In genomic region chr10:38010452-38010851, GRCm38 (mm10) we compare ENCODE assay signal across 20 mouse cellular contexts.
A peak's percentile ranks its signal among the peaks of the same experiment; 100 is the strongest.
DNase-seq lines count a peak whose midpoint lies in the region; ATAC-seq and TF ChIP-seq lines count a peak whose summit lies in the region.
"Had no signal": no experiment of that assay in that cellular context is flagged by ENCODE, and none has a peak within 500 bp of the region (broad histone marks: within the 10 kb centered on the region; RNA-seq: fewer than 3 reads in every experiment).

No protein-coding gene starts in this region.

- no peaks in the 10 kb centered on the region for H3K36me3 ChIP-seq in forebrain, embryonic 14.5 days (ENCODE audit: control insufficient read depth, insufficient read depth, low read length)
- no peaks in the 10 kb centered on the region for H3K36me3 ChIP-seq in forebrain, embryonic 11.5 days (ENCODE audit: control insufficient read depth, insufficient read depth, low read length)
- no peaks in the 10 kb centered on the region for H3K36me3 ChIP-seq in lung, embryonic 15.5 days
- no peaks in the 10 kb centered on the region for H3K36me3 ChIP-seq in lung, postnatal 0 days (ENCODE audit: insufficient read depth, low read length)
- no peaks in the 10 kb centered on the region for H3K36me3 ChIP-seq in hindbrain, embryonic 14.5 days (replicated peaks; ENCODE audit: control insufficient read depth, insufficient read depth)
- H3K36me3 ChIP-seq: embryonic facial prominence, embryonic 15.5 days; heart, embryonic 13.5 days had no signal

- H3K4me1 ChIP-seq in forebrain, embryonic 14.5 days (ENCODE audit: control insufficient read depth, insufficient read depth, low read length): no peaks in the 10 kb centered on the region
- H3K4me1 ChIP-seq in forebrain, embryonic 11.5 days (replicated peaks; ENCODE audit: control insufficient read depth, insufficient read depth, low read length): no peaks in the 10 kb centered on the region
- H3K4me1 ChIP-seq in lung, embryonic 15.5 days: 0 out of 2 replicates have a peak, but pooled peaks cover 4% of the 10 kb centered on the region
- no peaks in the 10 kb centered on the region for H3K4me1 ChIP-seq in lung, postnatal 0 days (ENCODE audit: insufficient read depth, low read depth, low read length)
- H3K4me1 ChIP-seq in hindbrain, embryonic 14.5 days (replicated peaks; ENCODE audit: control insufficient read depth, insufficient read depth, low read length): no peaks in the 10 kb centered on the region
- H3K4me1 ChIP-seq: embryonic facial prominence, embryonic 15.5 days; heart, embryonic 13.5 days had no signal

- DNase-seq in forebrain, embryonic 14.5 days (ENCODE audit: low spot score): peak; percentile 79
- no peak for DNase-seq in forebrain, embryonic 11.5 days (ENCODE audit: low spot score)
- no peak for DNase-seq in lung, postnatal 0 days (ENCODE audit: low spot score)
- DNase-seq in brain, embryonic 14.5 days (ENCODE audit: low read depth): peak; percentile 85
- DNase-seq in layer of hippocampus, adult 8-10 months (ENCODE audit: low spot score in 2 of 2): no peak
- no peak for DNase-seq in hindbrain, embryonic 14.5 days (ENCODE audit: low spot score)
- DNase-seq: adrenal gland, adult 8-10 months; adrenal gland, postnatal 36 days; cerebellum, adult 18-20 months; cerebellum, adult 9-11 months; cerebellum, postnatal 36 days; gastrocnemius, postnatal 36 days; heart, adult 11 months; heart, postnatal 36 days had no signal

- no peak overlapping the region for H3K4me2 ChIP-seq in forebrain, embryonic 14.5 days (ENCODE audit: low read length)
- no peak overlapping the region for H3K4me2 ChIP-seq in forebrain, embryonic 11.5 days (ENCODE audit: low read depth, low read length, severe bottlenecking)
- no peak overlapping the region for H3K4me2 ChIP-seq in lung, embryonic 15.5 days
- no peak overlapping the region for H3K4me2 ChIP-seq in lung, postnatal 0 days (replicated peaks; ENCODE audit: low read depth, low read length)
- H3K4me2 ChIP-seq in hindbrain, embryonic 14.5 days (replicated peaks): no peak overlapping the region
- H3K4me2 ChIP-seq: embryonic facial prominence, embryonic 15.5 days; heart, embryonic 13.5 days had no signal

- H3K27me3 ChIP-seq in forebrain, embryonic 14.5 days (replicated peaks; ENCODE audit: control insufficient read depth, insufficient read depth, low read length): no peaks in the 10 kb centered on the region
- H3K27me3 ChIP-seq in forebrain, embryonic 11.5 days (ENCODE audit: control insufficient read depth, insufficient read depth, low read length): no peaks in the 10 kb centered on the region
- no peaks in the 10 kb centered on the region for H3K27me3 ChIP-seq in lung, embryonic 15.5 days
- no peaks in the 10 kb centered on the region for H3K27me3 ChIP-seq in lung, postnatal 0 days (replicated peaks; ENCODE audit: insufficient read depth, low read length)
- no peaks in the 10 kb centered on the region for H3K27me3 ChIP-seq in hindbrain, embryonic 14.5 days (ENCODE audit: control insufficient read depth, insufficient read depth, low read length)
- H3K27me3 ChIP-seq: embryonic facial prominence, embryonic 15.5 days; heart, embryonic 13.5 days had no signal

- no peak for TF ChIP-seq POLR2A in brain, embryonic 14.5 days (IDR thresholded peaks at IDR 0.05; ENCODE audit: borderline replicate concordance, extremely low read depth, insufficient read depth, insufficient read length, poor library complexity, severe bottlenecking)

- no peak overlapping the region for H3K4me3 ChIP-seq in forebrain, embryonic 14.5 days (ENCODE audit: low read depth, low read length)
- H3K4me3 ChIP-seq in forebrain, embryonic 11.5 days (ENCODE audit: low read depth, low read length): no peak overlapping the region
- H3K4me3 ChIP-seq in lung, embryonic 15.5 days: no peak overlapping the region
- H3K4me3 ChIP-seq in lung, postnatal 0 days (ENCODE audit: low read depth, low read length): no peak overlapping the region
- H3K4me3 ChIP-seq in hindbrain, embryonic 14.5 days (replicated peaks; ENCODE audit: low read length): no peak overlapping the region
- H3K4me3 ChIP-seq: embryonic facial prominence, embryonic 15.5 days; heart, embryonic 13.5 days had no signal

- TF ChIP-seq EP300 in lung, postnatal 0 days (IDR thresholded peaks at IDR 0.05): no peak

- WGBS in forebrain, embryonic 14.5 days: 58% methylated on average over 2 of the region's 2 CpGs
- 89% methylated on average over 2 of the region's 2 CpGs for WGBS in forebrain, embryonic 11.5 days
- 42% methylated on average over 2 of the region's 2 CpGs for WGBS in lung, embryonic 15.5 days
- 54% methylated on average over 2 of the region's 2 CpGs for WGBS in lung, postnatal 0 days
- WGBS in hindbrain, embryonic 14.5 days: 80% methylated on average over 2 of the region's 2 CpGs

- no peaks in the 10 kb centered on the region for H3K9me3 ChIP-seq in forebrain, embryonic 14.5 days (replicated peaks; ENCODE audit: control insufficient read depth, low read length)
- H3K9me3 ChIP-seq in forebrain, embryonic 11.5 days (ENCODE audit: control insufficient read depth, low read length): no peaks in the 10 kb centered on the region
- no peaks in the 10 kb centered on the region for H3K9me3 ChIP-seq in lung, embryonic 15.5 days
- H3K9me3 ChIP-seq in lung, postnatal 0 days (ENCODE audit: low read length): no peaks in the 10 kb centered on the region
- no peaks in the 10 kb centered on the region for H3K9me3 ChIP-seq in hindbrain, embryonic 14.5 days (ENCODE audit: control insufficient read depth, low read length)
- H3K9me3 ChIP-seq: embryonic facial prominence, embryonic 15.5 days; heart, embryonic 13.5 days had no signal

- no peak for TF ChIP-seq CTCF in lung, postnatal 0 days (IDR thresholded peaks at IDR 0.05)
- TF ChIP-seq CTCF in brain, embryonic 14.5 days (IDR thresholded peaks at IDR 0.05; ENCODE audit: borderline replicate concordance, extremely low read depth, insufficient read depth, insufficient read length): no peak

- peak; percentile 75 for ATAC-seq in forebrain, embryonic 14.5 days
- ATAC-seq in forebrain, embryonic 11.5 days (replicated peaks; ENCODE audit: low FRiP score): no peak
- ATAC-seq in lung, embryonic 15.5 days (ENCODE audit: borderline replicate concordance, extremely low read depth, low FRiP score, low TSS enrichment): peak; percentile 62; the same call in 1 of the 2 replicates
- ATAC-seq in lung, postnatal 0 days: no peak
- no peak for ATAC-seq in hindbrain, embryonic 14.5 days (ENCODE audit: low FRiP score)
- ATAC-seq: hindbrain, embryonic 16.5 days; inflammation-experienced regulatory T-cells, adult 6 months; intestine, postnatal 0 days had no signal

- no peak overlapping the region for H3K27ac ChIP-seq in forebrain, embryonic 14.5 days (ENCODE audit: low read depth, low read length)
- H3K27ac ChIP-seq in forebrain, embryonic 11.5 days (ENCODE audit: low read depth, low read length): no peak overlapping the region
- no peak overlapping the region for H3K27ac ChIP-seq in lung, embryonic 15.5 days
- H3K27ac ChIP-seq in lung, postnatal 0 days (ENCODE audit: low read length): no peak overlapping the region
- H3K27ac ChIP-seq in hindbrain, embryonic 14.5 days: no peak overlapping the region
- H3K27ac ChIP-seq: embryonic facial prominence, embryonic 15.5 days; heart, embryonic 13.5 days had no signal

- H3K9ac ChIP-seq in forebrain, embryonic 14.5 days (ENCODE audit: low read length): no peak overlapping the region
- H3K9ac ChIP-seq in forebrain, embryonic 11.5 days (ENCODE audit: low read length): no peak overlapping the region
- no peak overlapping the region for H3K9ac ChIP-seq in lung, embryonic 15.5 days
- no peak overlapping the region for H3K9ac ChIP-seq in lung, postnatal 0 days (replicated peaks; ENCODE audit: low read depth)
- no peak overlapping the region for H3K9ac ChIP-seq in hindbrain, embryonic 14.5 days
- H3K9ac ChIP-seq: embryonic facial prominence, embryonic 15.5 days; heart, embryonic 13.5 days had no signal

Comparison
In these comparisons a context has a peak if more than half of its experiments do, and no peak if none do; other contexts are left out.
1. ATAC-seq: peak in forebrain, embryonic 14.5 days (single experiment) and lung, embryonic 15.5 days (single experiment); none in forebrain, embryonic 11.5 days (single experiment), lung, postnatal 0 days (single experiment) and hindbrain, embryonic 14.5 days (single experiment).
2. DNase-seq: peak in forebrain, embryonic 14.5 days (single experiment) and brain, embryonic 14.5 days (single experiment); none in forebrain, embryonic 11.5 days (single experiment), lung, postnatal 0 days (single experiment), layer of hippocampus, adult 8-10 months (0 of 2) and hindbrain, embryonic 14.5 days (single experiment).